Mouse (Mus musculus) urinary bladder, postnatal 25 days (tissue): ENCODE results near the gene Fig4.

ENCODE experiments used
- DNase-seq: peaks from one replicate; pipeline ENCODE4 v3.0.0; 2022; ENCODE audit warnings: low spot score

Fig4 gene

GRCm38 (mm10) chr10:41302689-41303431, at the start of gene Fig4:
Gene Fig4 (minus strand): TSS chr10:41303260.
- peak; percentile 86 for DNase-seq

- no peak for DNase-seq
These were observed 38.3 kb upstream of the Fig4 start for GRCm38 (mm10) chr10:41341346-41341745.

DNA sequence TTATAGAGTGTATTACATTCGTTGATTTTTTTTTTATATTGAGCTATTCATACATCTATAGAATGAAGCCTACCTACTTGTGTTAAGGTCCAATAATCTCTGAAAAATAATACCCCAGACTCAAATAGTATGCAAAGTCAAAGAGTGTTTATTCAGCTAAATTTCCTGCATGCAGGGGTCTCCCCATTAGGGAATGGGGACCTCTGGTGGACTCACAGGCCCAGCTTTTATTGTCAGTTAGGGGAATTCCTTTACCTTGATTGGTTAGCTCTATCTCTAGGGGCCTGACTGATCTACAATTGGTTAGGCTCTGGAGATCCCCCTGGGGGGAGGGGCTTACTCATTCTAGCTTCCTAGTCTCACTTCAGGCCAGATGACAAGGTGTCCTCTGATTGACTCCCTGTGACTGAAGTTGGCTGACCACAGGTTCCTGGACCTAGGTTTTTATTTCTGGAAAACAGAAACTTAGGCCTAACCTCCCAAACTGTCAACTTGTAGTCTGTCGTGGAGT, 29.5 kb upstream of the Fig4 start:
- no peak for DNase-seq

GRCm38 (mm10) chr10:41315866-41316265, 12.8 kb upstream of the Fig4 start:
- no peak for DNase-seq

GRCm38 (mm10) chr10:41308205-41308604, 5.1 kb upstream of the Fig4 start:
- DNase-seq, result no peak

- no peak for DNase-seq
These were observed 1.9 kb upstream of the Fig4 start for GRCm38 (mm10) chr10:41304961-41305455.

- DNase-seq, result peak; percentile 78
These were observed 782 bp upstream of the Fig4 start, which contains the start of gene Ak9 for GRCm38 (mm10) chr10:41303639-41304444. Gene Ak9 (plus strand): TSS chr10:41303980.

GRCm38 (mm10) chr10:41300161-41300560, 2.9 kb downstream of the Fig4 start:
- DNase-seq, result no peak

- DNase-seq, result no peak
These were observed 7.9 kb downstream of the Fig4 start for GRCm38 (mm10) chr10:41295145-41295544.

DNA sequence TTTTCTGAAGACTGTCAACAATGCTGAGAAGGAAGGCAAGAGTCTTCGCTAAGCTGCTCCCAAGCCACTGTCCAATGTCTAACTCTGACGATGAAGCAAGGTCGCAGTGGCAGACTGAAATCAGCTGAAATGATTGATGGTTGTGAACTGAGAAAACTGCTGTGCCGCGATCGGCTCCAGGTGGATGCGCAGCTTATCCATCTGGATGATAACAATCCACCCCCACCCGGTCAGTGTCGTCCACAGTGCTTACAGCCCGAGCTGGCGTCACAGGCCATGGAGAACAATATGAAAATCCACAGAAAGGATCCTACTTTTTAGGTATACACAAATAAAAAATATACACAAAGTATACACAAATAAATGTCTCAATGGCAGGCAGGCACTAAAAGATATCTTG, 8.3 kb downstream of the Fig4 start:
- DNase-seq, result no peak

GRCm38 (mm10) chr10:41293019-41293418, 10.0 kb downstream of the Fig4 start:
- no peak for DNase-seq

DNA sequence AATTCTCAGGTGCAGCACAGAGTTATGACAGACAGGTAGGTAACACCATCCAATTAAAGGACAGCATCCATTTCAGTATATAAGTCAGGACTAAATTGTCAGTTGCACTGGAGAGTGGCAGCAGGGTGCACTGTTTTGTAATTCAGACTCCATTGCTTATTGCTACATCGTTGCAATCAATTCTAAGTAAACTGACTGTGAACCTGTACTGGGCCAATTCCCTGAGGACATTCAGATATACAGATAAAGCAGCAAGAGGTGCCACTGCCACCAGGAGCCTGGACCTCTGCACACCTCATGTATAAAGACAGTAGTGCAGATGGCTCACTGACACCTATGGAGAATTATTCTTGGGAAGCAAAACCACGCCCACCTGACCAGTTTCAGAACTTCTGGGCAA, 12.0 kb downstream of the Fig4 start:
- no peak for DNase-seq

GRCm38 (mm10) chr10:41288771-41289415, 14.2 kb downstream of the Fig4 start:
- DNase-seq, result peak; percentile 65

- no peak for DNase-seq
These were observed 15.0 kb downstream of the Fig4 start for GRCm38 (mm10) chr10:41288074-41288473.

- DNase-seq, result no peak
These were observed 15.4 kb downstream of the Fig4 start for GRCm38 (mm10) chr10:41287618-41288017.

DNA sequence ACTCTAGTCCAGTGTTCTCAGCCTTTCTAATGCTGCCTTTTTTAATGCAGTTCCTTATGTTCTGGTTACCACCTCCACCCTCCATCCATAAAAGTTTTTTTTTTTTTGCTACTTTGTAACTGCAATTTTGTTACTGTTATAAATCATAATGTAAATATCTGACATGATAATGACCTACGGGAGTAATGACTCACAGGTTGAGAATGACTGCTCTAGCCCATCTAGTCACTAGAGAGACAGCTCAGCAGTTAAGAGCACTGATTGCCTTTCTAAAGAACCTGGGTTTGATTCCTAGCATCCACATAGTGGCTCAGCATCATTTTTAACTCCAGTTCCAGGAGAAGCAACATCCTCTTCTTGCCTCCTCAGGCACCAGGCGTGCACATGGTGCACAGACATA, 21.0 kb downstream of the Fig4 start:
- no peak for DNase-seq

- no peak for DNase-seq
These were observed 22.3 kb downstream of the Fig4 start for GRCm38 (mm10) chr10:41280796-41281195.

DNA sequence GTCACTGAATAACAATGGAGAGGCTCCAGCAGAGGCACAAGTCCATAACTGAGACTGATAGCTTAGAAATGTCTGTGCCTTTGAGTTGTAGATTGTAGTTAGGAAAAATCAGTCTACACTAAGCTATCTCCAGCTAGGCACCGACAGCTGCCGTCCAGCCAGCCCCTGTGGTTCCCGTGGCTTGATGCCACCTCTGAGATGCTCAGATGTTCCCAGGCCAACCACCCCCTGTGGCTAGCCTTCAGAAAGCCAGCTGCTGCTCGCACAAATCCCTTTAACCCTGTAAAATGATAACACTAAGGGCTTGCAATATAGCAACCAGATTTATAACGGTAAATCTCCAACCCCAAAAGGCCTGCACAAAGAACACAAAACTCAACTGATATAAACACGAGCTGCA, 22.9 kb downstream of the Fig4 start:
- DNase-seq, result no peak

DNA sequence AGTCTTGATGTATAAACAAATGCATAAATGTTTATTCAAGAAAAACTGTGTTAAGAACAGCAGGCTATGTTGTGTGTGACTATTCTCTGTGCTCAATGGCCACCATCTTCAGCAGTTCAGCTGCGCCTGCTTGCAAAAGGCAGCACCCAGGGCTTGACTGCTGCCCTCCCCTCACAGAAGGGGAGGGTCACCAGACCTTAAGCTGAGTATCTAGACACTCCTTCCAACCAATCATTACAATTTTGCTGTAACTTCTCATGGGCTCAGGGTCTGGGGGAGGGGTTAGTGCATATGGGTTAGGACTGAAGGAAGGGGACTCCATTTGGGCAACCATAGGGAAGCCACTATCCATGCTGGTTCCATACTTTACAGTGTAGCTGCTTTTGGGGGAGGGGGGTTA, 24.3 kb downstream of the Fig4 start:
- DNase-seq, result no peak

DNA sequence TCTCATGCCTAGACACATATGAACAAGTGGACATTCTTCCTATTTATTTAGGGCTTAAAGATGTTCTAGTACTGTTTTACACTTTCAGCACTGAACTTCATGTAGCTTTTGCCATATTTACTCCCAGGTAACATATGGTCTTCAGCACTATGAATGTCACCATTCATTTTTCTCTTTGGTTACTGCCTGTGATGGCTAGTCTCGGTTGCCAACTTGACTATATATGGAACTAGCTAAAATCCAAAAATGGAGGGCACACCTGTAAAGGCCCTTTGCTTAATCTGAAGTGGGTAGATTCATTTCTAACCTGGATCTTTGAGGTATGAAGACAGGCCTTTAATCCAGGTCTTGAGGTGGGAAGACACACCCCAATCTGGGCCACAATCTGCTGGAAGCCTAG, 28.2 kb downstream of the Fig4 start:
- no peak for DNase-seq

DNA sequence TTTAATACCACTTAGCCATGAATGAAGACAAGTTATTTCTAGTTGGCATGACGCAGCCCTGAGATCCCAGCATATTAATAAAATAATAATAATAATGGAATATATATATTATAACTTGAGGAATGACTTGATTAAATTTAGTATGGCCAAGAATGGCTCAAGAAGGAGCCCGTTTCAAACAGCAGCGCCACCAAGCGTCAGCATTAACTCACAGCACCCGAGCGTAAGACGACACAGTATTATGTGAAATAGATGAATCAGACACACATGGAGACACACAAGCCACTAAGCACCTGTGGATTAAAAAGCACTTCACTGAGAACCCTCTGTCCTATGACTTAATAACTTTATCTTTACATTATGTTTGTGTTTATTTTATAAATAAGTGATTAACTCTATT, 31.2 kb downstream of the Fig4 start:
- DNase-seq, result no peak

GRCm38 (mm10) chr10:41261889-41262288, 41.2 kb downstream of the Fig4 start:
- DNase-seq, result no peak
